Mouse (Mus musculus) kidney, postnatal 14 days (tissue): ENCODE data around the gene Bin2.
"Not testable (repeated sequence)": the region's sequence is repeated elsewhere in the genome, so short reads cannot be mapped to it uniquely, and the experiment has no call there.

Experiments
- DNase-seq: peaks from one replicate; pipeline ENCODE4 v3.0.0; 2022; ENCODE audit warnings: mixed read lengths

Bin2 gene

DNA sequence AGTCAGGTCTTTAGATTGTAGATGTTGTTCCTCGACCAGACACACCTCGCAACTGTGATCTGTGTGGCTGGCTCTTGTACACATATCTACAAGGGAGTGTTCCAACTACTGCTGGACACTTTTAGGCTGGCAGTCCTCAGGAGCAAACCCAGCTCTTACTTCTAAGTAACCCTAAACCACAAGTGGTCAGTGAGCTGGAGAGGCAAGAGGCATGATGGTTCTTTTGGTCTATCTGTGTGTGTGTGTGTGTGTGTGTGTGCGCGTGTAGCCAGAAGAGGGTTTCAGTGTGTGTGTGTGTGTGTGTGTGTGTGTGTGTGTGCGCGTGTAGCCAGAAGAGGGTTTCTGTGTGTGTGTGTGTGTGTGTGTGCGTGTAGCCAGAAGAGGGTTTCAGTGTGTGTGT, 26.9 kb downstream of the Bin2 start:
- DNase-seq: no peak

DNA sequence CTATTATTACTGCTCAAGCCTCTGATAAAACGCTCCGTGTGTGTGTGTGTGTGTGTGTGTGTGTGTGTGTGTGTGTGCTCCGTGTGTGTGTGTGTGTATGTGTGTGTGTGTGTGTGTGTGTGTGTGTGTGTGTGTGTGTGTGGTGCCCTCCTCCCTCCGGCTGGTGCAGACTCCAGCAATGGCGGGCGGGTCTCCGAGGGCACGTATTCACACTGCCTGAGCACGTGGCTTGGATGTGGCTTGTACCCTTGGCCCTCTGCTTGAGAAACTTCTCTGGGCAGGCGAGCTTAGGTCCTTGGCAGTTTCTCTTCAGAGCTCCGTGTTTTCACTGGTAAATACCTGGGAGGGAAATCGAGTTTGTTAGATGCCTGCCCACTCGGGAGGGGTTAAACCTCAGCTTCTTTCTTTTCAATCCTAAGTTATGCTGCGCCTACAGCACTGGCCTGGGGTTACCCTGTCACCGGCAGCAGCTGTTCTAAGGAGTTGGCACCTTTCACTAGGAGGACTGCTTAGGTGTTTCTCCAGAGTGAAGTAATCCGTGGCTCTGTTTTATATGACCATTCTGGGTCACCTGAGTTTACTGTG, 28.0 kb downstream of the Bin2 start:
- DNase-seq: peak; percentile 43

DNA sequence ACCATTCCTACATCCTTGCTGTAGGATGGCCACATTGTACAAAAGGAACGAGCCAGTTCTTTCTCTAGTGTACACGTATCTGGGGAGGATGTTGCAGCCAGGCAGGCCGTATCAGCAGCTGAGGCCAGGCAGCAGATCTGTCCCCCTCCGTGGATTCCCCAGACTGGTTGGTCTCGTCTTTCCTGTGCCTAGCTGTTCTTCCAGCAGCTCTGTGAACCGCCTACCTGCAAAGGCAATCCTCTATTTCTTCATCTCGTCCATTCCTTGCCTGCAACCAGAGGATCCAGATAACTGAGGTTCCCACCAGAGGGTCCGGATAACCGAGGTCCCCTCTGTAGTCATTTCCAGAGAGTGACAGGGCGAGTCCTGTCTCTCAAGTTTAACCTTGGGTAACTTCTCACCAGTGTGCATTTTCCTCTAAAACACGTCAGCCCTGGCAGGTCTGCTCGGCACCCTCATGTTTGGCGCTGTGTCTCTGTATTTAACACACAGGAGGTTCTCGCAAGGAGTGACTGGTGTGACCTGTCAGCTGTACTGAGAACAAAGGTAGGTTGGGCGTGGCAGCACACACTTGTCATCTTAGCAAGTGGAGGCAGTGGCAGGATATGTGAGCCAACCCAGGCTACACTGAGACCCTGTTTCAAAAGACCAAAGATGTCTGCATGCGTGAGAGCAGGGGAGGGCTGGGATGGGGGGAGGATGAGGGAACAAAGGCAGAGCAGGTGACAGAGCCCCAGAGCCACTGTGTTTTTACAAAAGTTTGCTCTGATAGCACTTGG, 29.2 kb downstream of the Bin2 start:
- DNase-seq: no peak

DNA sequence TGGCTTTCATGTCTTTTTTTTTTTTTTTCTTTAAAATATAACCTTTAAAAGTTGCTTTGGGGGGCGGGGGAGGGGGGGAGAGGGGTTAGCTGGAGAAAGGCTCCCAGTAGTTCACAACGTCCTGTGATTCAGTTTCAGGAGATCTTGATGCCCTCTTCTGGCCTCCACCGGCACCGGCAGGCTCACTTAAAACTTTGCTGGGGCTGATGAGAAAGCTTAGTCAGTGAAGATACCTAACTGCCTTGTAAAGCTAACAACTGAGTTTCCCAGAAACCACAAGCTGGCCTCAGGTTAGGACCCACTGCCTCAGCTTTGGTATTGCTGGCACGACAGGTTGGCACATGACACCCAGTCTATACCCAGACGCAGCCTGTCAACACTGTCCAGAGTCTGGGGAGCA, 31.7 kb downstream of the Bin2 start:
- peak; percentile 73 for DNase-seq

DNA sequence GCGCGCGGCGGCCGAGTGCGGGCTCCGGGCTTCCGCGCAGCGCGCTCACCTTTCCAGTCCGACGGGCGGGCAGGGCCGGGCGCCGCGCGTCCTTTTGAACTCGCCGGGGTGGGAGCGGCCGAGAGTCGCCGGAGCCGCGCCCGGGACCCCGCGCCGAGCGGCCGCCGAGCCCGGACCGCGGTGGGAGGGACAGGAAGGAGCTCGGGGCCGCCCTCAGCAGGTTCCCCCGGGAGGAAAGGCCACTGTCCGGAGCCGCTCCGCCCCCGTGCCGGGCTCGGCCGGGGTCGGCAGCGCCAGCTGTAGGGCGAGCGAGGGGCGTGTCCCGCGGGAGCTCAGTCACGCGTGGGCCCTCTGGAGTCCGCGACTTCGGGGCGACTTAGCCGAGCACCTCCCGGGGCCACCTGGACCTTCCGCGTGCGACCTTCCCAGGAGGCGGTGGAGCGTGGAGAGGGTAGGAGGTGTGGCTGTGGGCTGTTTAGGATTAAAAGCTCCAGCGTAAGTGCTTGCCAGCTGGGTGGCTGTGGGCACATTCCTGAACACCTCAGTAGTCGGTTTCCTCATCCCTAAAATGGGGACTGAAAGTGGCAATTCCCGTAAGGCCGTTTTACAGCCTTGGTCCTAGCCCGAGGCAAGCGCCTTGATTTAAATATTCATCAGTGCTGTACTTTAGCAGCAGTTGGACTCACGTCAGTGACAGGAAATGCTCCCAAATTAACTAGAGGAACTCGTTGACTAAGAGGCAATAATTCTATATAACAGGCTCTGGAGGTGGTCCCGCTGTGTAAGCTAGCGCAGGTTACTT, 32.5 kb downstream of the Bin2 start, which contains the start of gene Smagp:
Gene Smagp, minus strand, starts transcription at position 241 of the 802 bp plus-strand sequence.
- peak; percentile 87 for DNase-seq

DNA sequence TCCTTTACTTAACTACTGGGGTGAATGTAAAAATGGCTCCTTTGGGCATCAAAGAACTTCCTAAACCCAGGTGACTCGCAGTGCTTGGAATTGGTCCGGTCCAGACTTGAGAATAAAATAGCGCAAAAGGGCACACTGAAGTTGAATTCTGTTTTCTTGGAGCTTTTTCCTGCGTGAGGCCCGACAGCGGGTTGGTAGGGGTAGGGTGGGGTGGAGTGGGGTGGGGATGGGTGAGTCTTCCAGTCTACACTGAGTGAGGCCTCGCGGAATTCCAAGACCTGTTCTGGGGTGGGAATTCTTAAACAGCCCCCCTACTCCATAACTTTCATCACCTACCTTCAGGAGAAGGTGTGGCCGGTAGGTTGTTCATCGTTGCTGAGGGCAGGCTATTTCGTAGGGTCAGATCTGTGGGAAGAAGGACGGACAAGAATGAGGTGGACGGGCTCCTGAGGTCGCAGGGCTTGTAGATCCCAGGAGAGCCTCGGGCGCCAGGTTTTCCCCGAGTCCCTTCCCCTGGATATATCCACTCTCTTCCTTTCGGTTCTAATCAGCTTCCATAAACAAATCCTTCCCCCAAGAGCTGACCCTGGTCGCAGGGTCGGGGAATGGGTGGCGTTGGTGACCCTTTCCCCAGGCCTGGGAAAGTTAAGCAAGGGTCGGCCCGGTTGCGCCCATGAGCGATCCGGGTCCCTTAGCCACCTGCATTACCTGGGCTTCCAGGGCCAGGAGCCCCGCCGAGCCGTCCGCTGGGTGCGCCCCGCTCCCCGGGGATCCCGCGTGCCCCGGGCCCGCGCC, 33.3 kb downstream of the Bin2 start:
- no peak for DNase-seq

DNA sequence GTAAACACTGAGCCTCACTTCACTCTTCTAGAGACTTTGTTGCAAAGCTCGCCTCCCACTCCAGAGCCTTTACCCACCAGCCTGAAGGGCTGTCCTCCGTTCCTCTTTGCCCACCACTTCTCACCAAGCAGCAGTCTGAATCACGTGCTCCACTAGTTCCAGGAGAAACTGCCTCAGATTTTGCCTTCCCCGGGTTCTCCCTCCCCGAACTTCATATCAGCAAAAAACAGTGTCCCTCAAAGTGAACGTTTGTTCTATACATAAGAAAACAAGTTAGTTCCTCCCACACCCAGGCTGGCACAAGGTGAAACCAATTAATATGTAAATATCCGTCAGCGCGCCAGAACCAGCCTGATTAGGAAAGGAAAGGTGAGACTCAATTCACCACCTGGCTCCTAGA, 34.1 kb downstream of the Bin2 start:
- no peak for DNase-seq

DNA sequence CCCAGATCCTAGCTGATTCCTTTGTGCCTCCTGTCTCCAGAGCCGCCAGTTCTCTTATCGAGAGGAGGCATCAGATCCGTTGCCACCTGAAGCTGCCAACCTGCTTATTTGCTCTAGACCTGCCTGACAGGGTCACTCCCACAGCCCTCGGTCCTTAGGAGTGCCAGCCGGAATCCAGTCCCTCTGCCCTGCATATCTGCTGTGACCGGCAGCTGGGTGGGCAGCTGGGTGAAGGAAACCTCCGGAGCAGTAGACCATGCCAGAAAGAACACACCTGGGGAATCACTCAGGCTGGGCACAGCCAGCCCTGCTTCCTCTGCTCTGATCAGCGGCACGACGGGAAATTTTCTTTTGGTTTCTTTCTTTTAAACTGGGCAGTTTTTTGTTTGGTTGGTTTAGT, 36.0 kb downstream of the Bin2 start:
- DNase-seq: peak; percentile 45

DNA sequence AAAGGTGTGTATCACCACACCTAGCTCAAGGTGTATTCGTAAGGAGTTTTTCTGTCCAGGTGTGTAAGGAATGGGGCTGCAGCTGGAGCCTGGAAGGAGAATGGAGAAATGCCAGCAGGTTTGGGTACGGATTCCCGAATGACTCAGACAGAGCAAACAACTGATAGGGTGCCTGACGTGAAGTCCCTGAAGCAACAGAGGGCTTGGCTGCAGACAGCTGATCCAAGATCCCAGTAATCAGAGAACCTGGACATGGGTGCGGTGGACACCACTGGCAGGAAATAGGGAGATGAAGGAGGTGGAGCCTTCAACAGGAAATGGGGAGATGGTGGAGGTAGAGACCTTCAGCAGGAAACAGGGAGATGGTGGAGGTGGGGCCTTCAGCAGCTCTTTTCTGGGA, 37.0 kb downstream of the Bin2 start:
- no peak for DNase-seq

DNA sequence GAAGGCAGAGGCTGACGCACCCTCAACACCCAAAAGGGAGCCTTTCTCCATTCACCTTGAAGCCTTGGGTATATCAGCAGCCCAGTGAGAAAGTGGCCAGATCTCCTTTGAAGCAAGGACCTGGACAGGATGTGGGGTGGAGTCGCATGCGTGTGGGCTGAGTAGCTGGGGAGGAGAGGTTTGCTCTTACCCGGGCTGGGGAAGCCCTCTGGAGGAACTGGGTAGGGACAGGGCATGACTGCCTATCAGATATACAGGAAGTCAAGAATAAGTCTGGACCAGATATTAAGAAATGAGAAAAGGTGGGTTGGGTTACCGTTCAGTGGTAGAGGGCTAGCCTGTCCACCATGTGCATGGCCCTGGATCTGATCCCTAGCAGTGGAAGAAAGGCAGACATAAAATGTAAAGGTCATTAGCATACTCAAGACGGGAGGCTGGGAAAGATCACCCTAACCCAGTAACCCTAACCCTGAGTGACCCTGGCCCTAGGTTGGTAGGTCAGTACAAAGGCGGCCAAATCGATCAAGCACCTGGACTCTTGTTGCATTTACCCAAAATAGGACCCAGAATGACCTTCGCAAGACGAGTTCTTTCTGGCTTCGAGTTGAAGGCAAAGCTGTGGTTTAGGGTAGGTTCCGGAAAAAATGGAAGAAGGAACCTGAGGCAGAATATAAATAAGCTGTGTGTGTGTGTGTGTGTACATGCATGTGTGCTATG, 37.7 kb downstream of the Bin2 start:
- DNase-seq: no peak

DNA sequence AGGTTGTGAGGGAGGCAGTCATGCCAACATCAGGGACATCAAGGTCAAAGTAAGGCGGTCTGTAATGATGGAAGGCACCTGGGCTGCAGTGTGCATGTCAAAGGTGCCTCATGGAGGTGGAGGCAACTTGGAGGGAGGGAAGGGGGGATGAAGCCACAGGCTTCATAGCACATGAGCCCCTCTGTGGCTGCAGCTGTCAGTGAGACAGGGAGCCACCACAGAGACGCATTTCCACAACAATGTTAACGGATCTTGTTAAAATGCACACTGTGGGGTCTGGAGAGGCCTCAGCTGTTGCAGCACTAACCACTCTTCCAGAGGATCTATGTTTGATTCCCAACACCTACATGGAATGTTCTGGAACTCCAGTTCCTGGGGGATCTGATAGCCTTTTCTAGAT, 39.2 kb downstream of the Bin2 start:
- DNase-seq: no peak

DNA sequence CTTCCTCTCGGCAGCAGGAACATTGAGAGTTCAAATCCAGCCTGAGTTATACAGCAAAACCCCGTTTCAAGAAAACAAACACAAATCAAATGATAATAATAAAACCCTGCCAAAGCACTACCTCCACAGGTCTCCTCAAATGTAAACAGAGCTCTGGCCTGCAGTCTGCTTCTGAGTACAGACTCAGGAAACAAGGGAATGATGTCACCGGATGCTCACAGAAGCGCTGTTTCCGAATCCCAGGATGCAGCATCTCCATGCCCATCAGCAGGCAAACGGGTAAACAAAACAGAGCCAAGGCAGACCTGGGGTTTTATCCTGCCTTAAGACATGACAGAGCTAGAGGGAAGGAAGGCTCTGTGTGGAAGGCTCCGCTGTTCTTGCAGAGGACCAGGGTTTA, 40.6 kb downstream of the Bin2 start:
- DNase-seq: no peak

DNA sequence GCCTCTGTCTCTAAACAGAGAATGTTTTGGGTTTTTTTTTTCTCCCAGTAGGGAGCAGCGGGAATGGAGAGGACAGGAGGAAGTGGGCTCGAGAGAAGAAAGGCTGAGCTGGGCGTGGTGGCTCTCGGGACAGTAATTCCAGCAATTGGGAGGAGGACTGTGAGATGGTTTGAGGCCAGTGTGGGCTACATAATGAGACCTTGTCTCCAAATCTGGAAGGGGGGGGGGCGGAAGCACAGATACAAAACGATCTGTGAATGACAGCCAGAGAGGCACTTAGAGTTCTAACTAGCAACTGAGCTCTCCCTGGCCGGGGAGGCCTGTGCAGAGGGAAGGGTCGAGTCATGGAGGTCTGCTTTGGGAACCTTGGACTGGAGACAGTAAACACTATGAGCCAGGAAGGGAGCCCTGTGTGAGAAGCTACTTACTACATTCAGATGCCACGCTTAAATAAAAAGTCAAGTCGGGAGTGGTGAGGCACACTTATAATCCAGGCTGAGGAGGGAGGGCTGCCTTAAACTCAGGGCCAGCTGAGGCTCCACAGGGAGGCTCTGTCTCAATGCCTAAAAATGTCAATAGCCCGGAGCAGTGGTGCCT, 41.5 kb downstream of the Bin2 start:
- DNase-seq: no peak

DNA sequence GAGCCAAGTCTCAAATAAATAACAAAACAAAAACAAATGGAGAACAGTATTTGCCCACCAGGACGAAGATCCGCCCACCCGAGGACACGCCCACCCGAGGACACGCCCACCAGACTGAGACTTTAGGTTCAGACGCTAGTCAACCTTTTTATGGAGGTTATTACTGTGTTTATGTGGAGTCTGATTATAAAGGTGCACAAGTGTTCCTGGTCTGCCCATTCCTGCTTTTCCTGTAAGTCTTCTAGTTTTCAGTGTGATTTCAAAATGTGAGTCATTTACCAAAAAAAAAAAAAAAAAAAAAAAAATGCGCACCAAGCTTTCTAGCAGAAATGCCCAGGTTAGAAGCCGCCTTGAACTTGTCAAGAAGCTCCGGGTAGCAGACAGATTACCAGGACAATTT, 42.1 kb downstream of the Bin2 start:
- no peak for DNase-seq

DNA sequence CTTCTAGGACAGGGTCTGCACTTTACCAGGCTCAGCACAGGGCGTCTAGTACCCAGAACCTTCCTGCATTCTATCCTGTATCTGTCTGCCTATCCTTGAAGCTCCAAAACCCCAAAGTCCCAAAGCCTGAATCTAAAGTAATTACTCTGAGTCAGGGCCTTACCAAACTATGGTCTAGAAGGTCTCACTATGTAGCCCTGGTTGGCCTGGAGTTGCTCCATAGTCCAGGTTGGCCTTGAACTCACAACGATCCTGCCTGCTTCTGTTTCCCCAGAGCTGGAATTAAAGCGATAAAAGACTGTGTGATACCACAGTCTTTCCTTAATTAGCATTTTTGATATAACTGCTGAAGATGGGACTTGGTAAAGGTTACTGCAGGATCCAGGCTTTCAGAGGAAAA, 44.9 kb downstream of the Bin2 start:
- no peak for DNase-seq

DNA sequence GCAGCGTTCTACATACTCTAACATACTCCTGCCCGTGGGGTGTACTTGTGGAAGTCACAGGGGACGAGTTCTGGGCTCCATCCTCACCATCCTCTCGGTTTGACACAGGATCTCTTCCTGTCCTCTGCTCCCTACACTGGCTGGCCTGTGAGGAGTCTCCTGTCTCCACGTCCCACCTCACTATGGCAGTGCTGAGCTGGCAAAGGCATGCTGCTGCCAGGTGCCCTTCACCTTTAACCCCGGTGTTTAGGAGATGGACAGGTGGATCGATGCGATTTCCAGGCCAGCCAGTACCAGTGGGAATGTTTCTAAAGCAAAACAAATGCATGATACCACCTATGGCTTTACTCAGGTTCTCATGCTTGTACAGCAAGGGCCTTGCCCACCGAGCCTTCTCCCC, 45.6 kb downstream of the Bin2 start:
- DNase-seq: no peak

DNA sequence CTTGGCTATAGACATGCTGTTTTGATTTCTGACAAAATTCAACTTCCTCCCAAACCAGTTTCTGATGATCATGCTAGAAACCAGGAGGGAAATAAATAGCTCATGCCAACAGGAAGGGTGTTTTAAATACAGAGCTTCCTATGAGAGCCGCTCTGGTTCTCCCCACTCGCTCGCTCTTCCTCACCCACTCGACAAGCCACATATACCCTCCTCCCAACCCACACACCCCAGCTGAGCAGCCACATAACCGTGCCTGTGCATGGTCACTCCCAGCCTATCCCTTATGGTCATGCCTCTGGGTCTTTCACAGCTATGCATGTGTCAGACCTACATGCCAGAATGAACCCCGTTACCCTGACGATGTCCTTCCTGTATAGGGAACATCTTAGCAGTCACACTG, 47.2 kb downstream of the Bin2 start:
- no peak for DNase-seq

DNA sequence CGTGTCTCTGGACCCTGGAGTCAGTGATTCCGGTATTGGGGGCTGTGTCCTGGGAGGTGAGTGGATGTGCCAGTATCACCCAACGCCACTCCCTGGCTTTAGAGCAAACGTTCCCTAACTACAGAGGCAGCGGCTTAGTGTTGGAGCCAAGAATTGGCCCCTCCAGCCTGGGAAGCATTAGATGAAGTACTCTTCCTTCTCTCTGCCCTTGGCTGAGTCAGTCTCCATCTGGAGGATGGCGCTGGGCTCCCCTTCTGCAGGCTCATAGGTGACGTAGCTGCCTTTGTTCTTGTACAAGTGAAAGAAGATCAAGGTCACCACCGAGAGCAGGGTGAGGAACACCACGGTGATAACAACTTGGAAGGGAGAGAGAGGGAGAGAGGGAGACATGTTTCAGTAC, 47.7 kb downstream of the Bin2 start:
- DNase-seq: not testable (repeated sequence)

DNA sequence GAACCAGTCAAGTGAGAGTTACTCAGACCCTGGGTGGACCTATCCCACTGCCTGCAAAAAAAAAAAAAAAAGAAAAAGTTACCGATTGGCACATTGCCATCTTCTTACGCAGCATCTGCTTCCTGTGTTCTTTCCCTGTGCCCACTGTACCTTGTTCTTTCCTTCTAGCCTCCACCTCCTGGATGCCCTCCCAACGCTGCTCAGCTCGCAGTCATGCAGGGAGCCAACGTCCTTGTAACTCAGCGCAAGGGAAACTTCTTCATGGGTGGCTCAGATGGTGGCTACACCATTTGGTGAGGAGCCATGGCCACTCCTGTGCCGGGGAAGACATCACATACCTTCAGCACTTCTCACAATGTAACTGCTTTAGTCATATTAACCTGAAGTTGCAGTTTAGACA, 50.2 kb downstream of the Bin2 start:
- DNase-seq: no peak

DNA sequence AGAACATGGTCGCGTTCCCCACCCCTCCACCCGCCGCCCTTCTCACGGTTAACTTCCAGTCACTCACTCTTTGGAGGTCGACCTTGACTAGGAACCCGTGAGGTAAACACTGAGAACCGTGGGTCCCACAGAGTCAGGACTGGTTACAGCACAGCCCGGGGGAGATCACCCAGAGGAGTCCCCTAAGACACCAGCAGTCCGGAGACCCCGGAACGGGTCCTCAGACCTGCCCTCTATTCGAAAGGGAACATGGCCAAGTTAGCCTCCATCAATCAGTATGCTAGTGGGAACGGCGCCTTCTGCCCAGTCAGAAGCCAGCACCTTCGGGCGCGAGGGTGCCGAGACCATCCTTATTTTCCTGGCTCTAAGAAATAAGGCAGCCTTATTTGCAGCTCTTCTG, 53.1 kb downstream of the Bin2 start:
- DNase-seq: no peak

DNA sequence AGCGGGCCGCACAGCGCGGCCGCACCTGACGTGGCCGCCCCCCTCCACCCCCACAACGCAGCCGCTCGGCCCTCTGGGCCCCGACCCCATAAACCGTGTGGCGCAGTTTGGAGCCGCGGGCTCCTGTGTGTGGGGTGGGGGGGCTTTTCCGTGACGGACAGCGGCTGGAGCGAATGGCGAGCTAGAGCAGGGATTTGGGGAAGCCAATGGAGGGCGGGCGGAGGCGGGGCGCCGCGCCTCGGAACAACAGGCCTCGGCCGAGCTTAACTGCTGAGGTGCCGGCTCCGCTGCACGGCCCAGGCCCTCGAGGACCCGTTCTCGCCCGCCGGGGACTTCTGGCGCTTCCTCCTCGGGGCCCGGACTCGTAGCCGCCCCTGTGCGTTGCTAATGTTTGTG, 53.5 kb downstream of the Bin2 start:
- DNase-seq: peak; percentile 95
